10 mouse cellular contexts compared by ENCODE assay signal in genomic region chr13:58045278-58045677, GRCm38 (mm10).
DNase-seq lines count a peak whose midpoint lies in the region; ATAC-seq and TF ChIP-seq lines count a peak whose summit lies in the region.
"Had no signal": no experiment of that assay in that cellular context is flagged by ENCODE, and none has a peak within 500 bp of the region (broad histone marks: within the 10 kb centered on the region; RNA-seq: fewer than 3 reads in every experiment).

No protein-coding gene starts in this region.

- ATAC-seq in hindbrain, embryonic 11.5 days (ENCODE audit: low FRiP score) = no peak
- no peak for ATAC-seq in hindbrain, embryonic 14.5 days (ENCODE audit: low FRiP score)
- no peak for ATAC-seq in liver, embryonic 11.5 days (replicated peaks; ENCODE audit: low FRiP score)

- peak; percentile 11 for DNase-seq in hindbrain, embryonic 11.5 days (ENCODE audit: low spot score)
- DNase-seq in hindbrain, embryonic 14.5 days (ENCODE audit: low spot score) = no peak
- no peak for DNase-seq in liver, adult 2 months (ENCODE audit: extremely low read depth, low read depth, low spot score)
- no peak for DNase-seq in liver, embryonic 11.5 days (ENCODE audit: low spot score)
- DNase-seq in ES-E14 (ENCODE audit: low read depth, low spot score) = peak; percentile 37
- DNase-seq in lung, postnatal 36 days = peak; percentile 15
- DNase-seq in urinary bladder, adult 2 months (ENCODE audit: low spot score) = no peak
- no peak for DNase-seq in natural killer cell, adult 2 months (ENCODE audit: low spot score in 2 of 2)
- DNase-seq: gastrocnemius, postnatal 25 days had no signal

- H3K4me1 ChIP-seq in hindbrain, embryonic 11.5 days (replicated peaks; ENCODE audit: control insufficient read depth, insufficient read depth, low read length) = no peaks in the 10 kb centered on the region
- no peaks in the 10 kb centered on the region for H3K4me1 ChIP-seq in hindbrain, embryonic 14.5 days (replicated peaks; ENCODE audit: control insufficient read depth, insufficient read depth, low read length)
- H3K4me1 ChIP-seq in liver, adult 2 months (ENCODE audit: control insufficient read depth, insufficient read depth, low read length) = no peaks in the 10 kb centered on the region
- H3K4me1 ChIP-seq in liver, embryonic 11.5 days (replicated peaks; ENCODE audit: control insufficient read depth, insufficient read depth, low read length) = no peaks in the 10 kb centered on the region
- peaks cover 0 to 5% of the 10 kb centered on the region in 2 experiments; a peak in 2 of 4 replicates for H3K4me1 ChIP-seq in ES-E14 (ENCODE audit: control insufficient read depth in 2 of 2, insufficient read depth in 2 of 2, low read length in 2 of 2, poor library complexity in 1 of 2)
- H3K4me1 ChIP-seq: hindbrain, embryonic 10.5 days had no signal

- no peak overlapping the region for H3K27ac ChIP-seq in hindbrain, embryonic 11.5 days (ENCODE audit: low read depth, low read length)
- no peak overlapping the region for H3K27ac ChIP-seq in hindbrain, embryonic 14.5 days
- no peak overlapping the region for H3K27ac ChIP-seq in liver, adult 2 months (replicated peaks; ENCODE audit: insufficient read depth, low read depth, low read length)
- no peak overlapping the region for H3K27ac ChIP-seq in liver, embryonic 11.5 days (ENCODE audit: low read depth, low read length)
- no peak overlapping the region for H3K27ac ChIP-seq in ES-E14 (ENCODE audit: insufficient read depth, low read depth, low read length, poor library complexity, severe bottlenecking)
- H3K27ac ChIP-seq: hindbrain, embryonic 10.5 days had no signal

- H3K4me3 ChIP-seq in hindbrain, embryonic 11.5 days (ENCODE audit: low read depth, low read length) = no peak overlapping the region
- no peak overlapping the region for H3K4me3 ChIP-seq in hindbrain, embryonic 14.5 days (replicated peaks; ENCODE audit: low read length)
- no peak overlapping the region for H3K4me3 ChIP-seq in liver, adult 2 months (ENCODE audit: insufficient read depth, low read depth, low read length)
- H3K4me3 ChIP-seq in liver, embryonic 11.5 days (ENCODE audit: low read depth, low read length) = no peak overlapping the region
- no peak overlapping the region for H3K4me3 ChIP-seq in ES-E14 (ENCODE audit: insufficient read depth in 1 of 2, low read depth in 1 of 2, low read length in 2 of 2, poor library complexity in 1 of 2, severe bottlenecking in 1 of 2)
- H3K4me3 ChIP-seq: hindbrain, embryonic 10.5 days had no signal

- H3K9me3 ChIP-seq in hindbrain, embryonic 11.5 days (ENCODE audit: control insufficient read depth, low read length) = no peaks in the 10 kb centered on the region
- H3K9me3 ChIP-seq in hindbrain, embryonic 14.5 days (ENCODE audit: control insufficient read depth, low read length) = 0 out of 2 replicates have a peak, but pooled peaks cover 6% of the 10 kb centered on the region
- H3K9me3 ChIP-seq in liver, embryonic 11.5 days (ENCODE audit: control insufficient read depth, low read length) = no peaks in the 10 kb centered on the region
- no peaks in the 10 kb centered on the region for H3K9me3 ChIP-seq in ES-E14 (ENCODE audit: control insufficient read depth, insufficient read depth, low read depth, low read length)
- H3K9me3 ChIP-seq: hindbrain, embryonic 10.5 days had no signal

- no peak overlapping the region for H3K4me2 ChIP-seq in hindbrain, embryonic 11.5 days (replicated peaks; ENCODE audit: low read depth, low read length)
- H3K4me2 ChIP-seq in hindbrain, embryonic 14.5 days (replicated peaks) = no peak overlapping the region
- no peak overlapping the region for H3K4me2 ChIP-seq in liver, embryonic 11.5 days

- in situ Hi-C loops in ES-E14 (cut with MboI; ENCODE audit: low sequenced_read_pairs in 2 of 2, unreplicated experiment in 2 of 2) = no loop called here

- TF ChIP-seq CTCF in liver, adult 2 months (IDR thresholded peaks at IDR 0.05; ENCODE audit: low read depth, low read length) = peak; percentile 31

- no peaks in the 10 kb centered on the region for H3K79me2 ChIP-seq in liver, adult 2 months (ENCODE audit: control insufficient read depth, insufficient read depth, low read length)

- WGBS in hindbrain, embryonic 11.5 days = 50% methylated on average over 4 of the region's 4 CpGs
- 60% methylated on average over 4 of the region's 4 CpGs for WGBS in hindbrain, embryonic 14.5 days
- WGBS in liver, adult 2 months = 83% methylated on average over 4 of the region's 4 CpGs
- WGBS in liver, embryonic 11.5 days = 59% methylated on average over 4 of the region's 4 CpGs

- no peak overlapping the region for H3K9ac ChIP-seq in hindbrain, embryonic 11.5 days (ENCODE audit: low read depth, low read length)
- no peak overlapping the region for H3K9ac ChIP-seq in hindbrain, embryonic 14.5 days
- H3K9ac ChIP-seq in liver, adult 2 months (ENCODE audit: low read depth, low read length) = no peak overlapping the region
- H3K9ac ChIP-seq in liver, embryonic 11.5 days (ENCODE audit: low read depth, low read length) = no peak overlapping the region
- H3K9ac ChIP-seq in ES-E14 (ENCODE audit: insufficient read depth, low read depth, low read length, poor library complexity, severe bottlenecking) = no peak overlapping the region

- H3K27me3 ChIP-seq in hindbrain, embryonic 11.5 days (ENCODE audit: control insufficient read depth, insufficient read depth, low read length) = no peaks in the 10 kb centered on the region
- H3K27me3 ChIP-seq in hindbrain, embryonic 14.5 days (ENCODE audit: control insufficient read depth, insufficient read depth, low read length) = no peaks in the 10 kb centered on the region
- no peaks in the 10 kb centered on the region for H3K27me3 ChIP-seq in liver, adult 2 months (ENCODE audit: control insufficient read depth, insufficient read depth, low read length)
- H3K27me3 ChIP-seq in liver, embryonic 11.5 days (replicated peaks; ENCODE audit: control insufficient read depth, insufficient read depth, low read length) = no peaks in the 10 kb centered on the region

- no peaks in the 10 kb centered on the region for H3K36me3 ChIP-seq in hindbrain, embryonic 11.5 days (ENCODE audit: control insufficient read depth, insufficient read depth, low read length)
- no peaks in the 10 kb centered on the region for H3K36me3 ChIP-seq in hindbrain, embryonic 14.5 days (replicated peaks; ENCODE audit: control insufficient read depth, insufficient read depth)
- H3K36me3 ChIP-seq in liver, adult 2 months (ENCODE audit: control insufficient read depth, insufficient read depth, low read length) = no peaks in the 10 kb centered on the region
- no peaks in the 10 kb centered on the region for H3K36me3 ChIP-seq in liver, embryonic 11.5 days (ENCODE audit: control insufficient read depth, insufficient read depth, low read length)
- no peaks in the 10 kb centered on the region for H3K36me3 ChIP-seq in ES-E14 (ENCODE audit: control insufficient read depth, insufficient read depth, low read length, poor library complexity, severe bottlenecking)
- H3K36me3 ChIP-seq: hindbrain, embryonic 10.5 days had no signal

- no peak for TF ChIP-seq POLR2A in liver, adult 2 months (IDR thresholded peaks at IDR 0.05; ENCODE audit: extremely low read depth, insufficient read depth, low read length)

TF ChIP-seq in ES-E14, 5 proteins besides CTCF, POLR2A, EP300 and RAD21:
- TF ChIP-seq ZNF384 (IDR thresholded peaks at IDR 0.05; ENCODE audit: low read depth, low read length) (no peak), MAFK (IDR thresholded peaks at IDR 0.05; ENCODE audit: insufficient read depth, low read depth, low read length) (no peak), ZC3H11A (IDR thresholded peaks at IDR 0.05; ENCODE audit: borderline replicate concordance, low read depth, low read length) (no peak), HCFC1 (IDR thresholded peaks at IDR 0.05; ENCODE audit: borderline replicate concordance, insufficient read depth, low read length) (no peak), CHD2 (IDR thresholded peaks at IDR 0.05; ENCODE audit: low read depth, low read length) (no peak)

Comparison
In these comparisons a context has a peak if more than half of its experiments do, and no peak if none do; other contexts are left out.
1. DNase-seq: peak in hindbrain, embryonic 11.5 days (single experiment), ES-E14 (single experiment) and lung, postnatal 36 days (single experiment); none in hindbrain, embryonic 14.5 days (single experiment), liver, adult 2 months (single experiment), liver, embryonic 11.5 days (single experiment), urinary bladder, adult 2 months (single experiment) and natural killer cell, adult 2 months (0 of 2).